Mouse (Mus musculus): ENCODE measurements at regions not wholly inside any gene's neighbourhood (a gene's known extent, or its start where the extent isn't known, plus 50 kb on each side); places are given as distances from the start of the nearest gene placed in this dataset.

DNA sequence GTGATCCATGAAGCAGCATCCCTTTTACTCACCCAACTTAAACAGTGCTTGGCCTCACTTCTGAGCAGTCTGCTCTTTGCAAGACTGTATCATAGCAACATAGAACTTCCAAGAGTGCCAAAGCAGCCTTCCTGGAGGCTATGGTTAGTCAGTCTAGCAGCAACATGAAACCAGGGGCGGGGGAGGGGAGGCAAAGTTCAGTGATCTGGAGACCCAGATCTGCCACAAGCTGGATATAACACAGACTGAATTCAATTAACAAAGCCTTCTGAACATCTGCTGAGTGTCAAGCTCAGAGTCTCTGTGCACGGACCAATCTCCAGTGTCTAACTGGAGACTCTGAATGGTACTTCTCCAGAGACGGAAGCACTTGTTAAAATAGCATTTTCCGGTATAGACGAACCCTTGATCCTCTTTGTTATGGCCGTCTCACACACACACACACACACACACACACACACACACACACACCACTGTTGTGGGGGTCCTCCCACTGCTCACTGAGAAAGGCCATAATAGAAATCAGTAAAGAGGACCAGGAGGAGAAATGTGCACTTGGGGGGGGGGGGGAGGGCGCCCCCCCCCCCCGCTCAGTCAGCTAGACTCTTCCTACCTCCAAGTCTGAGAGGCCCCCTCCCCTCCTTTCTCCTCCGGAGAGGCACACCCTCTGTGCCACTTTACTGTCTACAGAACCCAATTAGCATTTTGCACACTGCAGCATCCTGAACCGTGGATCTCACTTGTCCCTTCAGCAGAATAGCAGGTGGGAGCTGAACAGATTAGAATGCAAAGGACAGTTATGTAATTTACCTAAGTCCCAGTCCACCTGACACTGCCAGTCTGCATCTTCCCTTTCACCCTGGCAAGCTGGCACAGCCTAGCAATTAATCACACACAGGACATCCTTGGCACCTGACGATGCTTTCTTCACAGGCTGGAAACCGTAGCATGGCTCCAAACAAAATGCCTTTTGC, 112.3 kb upstream of the Slc22a22 start:
- DNase-seq (ENCODE audit: extremely low read depth, low read depth, low spot score) = peak; percentile 4
- TF ChIP-seq POLR2A (IDR thresholded peaks at IDR 0.05; ENCODE audit: extremely low read depth, insufficient read depth, low read length) (no peak), CTCF (IDR thresholded peaks at IDR 0.05; ENCODE audit: low read depth, low read length) (no peak)
- Histone ChIP-seq H3K4me1 (ENCODE audit: control insufficient read depth, insufficient read depth, low read length) (no peaks in the 10 kb centered on the region), H3K4me3 (ENCODE audit: insufficient read depth, low read depth, low read length) (no peak overlapping the region), H3K36me3 (ENCODE audit: control insufficient read depth, insufficient read depth, low read length) (no peaks in the 10 kb centered on the region), H3K27ac (replicated peaks; ENCODE audit: insufficient read depth, low read depth, low read length) (no peak overlapping the region), H3K79me2 (ENCODE audit: control insufficient read depth, insufficient read depth, low read length) (no peaks in the 10 kb centered on the region), H3K9ac (ENCODE audit: low read depth, low read length) (no peak overlapping the region), H3K27me3 (ENCODE audit: control insufficient read depth, insufficient read depth, low read length) (no peaks in the 10 kb centered on the region; the same call in 1 of the 2 replicates)
- 70% methylated on average over 10 of the region's 12 CpGs for WGBS

DNA sequence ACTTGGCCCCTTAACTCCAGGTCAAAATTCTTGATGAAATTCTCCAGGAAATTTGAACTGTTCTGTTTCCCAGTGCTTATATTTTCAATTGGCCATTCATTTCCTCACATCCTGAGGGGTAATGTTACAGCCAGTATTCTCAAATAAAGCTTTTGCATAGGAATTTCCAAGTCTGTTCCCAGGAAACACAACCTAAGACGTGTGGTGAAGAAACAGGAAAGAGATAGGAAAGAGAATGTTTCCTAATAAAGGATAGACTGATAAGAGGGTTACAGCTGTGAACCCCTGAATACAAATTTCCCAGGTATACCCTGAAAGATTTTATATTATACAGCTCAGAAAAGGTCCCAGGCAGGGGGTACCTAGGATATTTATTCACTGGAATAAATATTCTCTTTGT, 108.0 kb upstream of the Slc22a22 start:
- Histone ChIP-seq H3K4me3 (ENCODE audit: insufficient read depth, low read depth, low read length) (no peak overlapping the region), H3K27ac (replicated peaks; ENCODE audit: insufficient read depth, low read depth, low read length) (no peak overlapping the region), H3K79me2 (ENCODE audit: control insufficient read depth, insufficient read depth, low read length) (no peaks in the 10 kb centered on the region), H3K36me3 (ENCODE audit: control insufficient read depth, insufficient read depth, low read length) (no peaks in the 10 kb centered on the region), H3K4me1 (ENCODE audit: control insufficient read depth, insufficient read depth, low read length) (no peaks in the 10 kb centered on the region), H3K27me3 (ENCODE audit: control insufficient read depth, insufficient read depth, low read length) (no peaks in the 10 kb centered on the region; the same call in 1 of the 2 replicates), H3K9ac (ENCODE audit: low read depth, low read length) (no peak overlapping the region)
- no peak for DNase-seq (ENCODE audit: extremely low read depth, low read depth, low spot score)
- 58% methylated on average over 1 of the region's 1 CpGs for WGBS
- no peak for TF ChIP-seq CTCF (IDR thresholded peaks at IDR 0.05; ENCODE audit: low read depth, low read length)
- TF ChIP-seq POLR2A (IDR thresholded peaks at IDR 0.05; ENCODE audit: extremely low read depth, insufficient read depth, low read length) = no peak

DNA sequence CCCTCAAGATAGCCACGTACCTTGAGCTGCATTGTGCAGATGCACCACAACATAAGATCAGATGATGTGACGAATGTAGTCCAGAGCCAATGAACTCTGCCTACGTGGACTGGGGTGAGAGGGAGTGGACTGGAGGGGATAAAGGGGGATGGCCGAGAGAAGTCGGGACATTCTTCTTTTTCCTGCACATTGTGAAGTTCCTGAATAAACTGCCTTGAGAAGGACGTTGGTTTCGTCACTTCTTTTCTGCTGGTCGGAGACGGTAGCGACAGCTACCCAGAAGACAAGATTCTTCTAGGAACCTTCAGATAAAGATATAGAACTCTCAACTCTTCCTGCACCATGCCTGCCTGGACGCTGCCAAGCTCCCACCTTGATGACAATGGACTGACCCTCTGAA, 107.1 kb upstream of the Slc22a22 start:
- H3K9ac ChIP-seq (ENCODE audit: low read depth, low read length) = no peak overlapping the region
- H3K4me3 ChIP-seq (ENCODE audit: insufficient read depth, low read depth, low read length) = no peak overlapping the region
- H3K27ac ChIP-seq (replicated peaks; ENCODE audit: insufficient read depth, low read depth, low read length) = no peak overlapping the region
- no peaks in the 10 kb centered on the region for H3K4me1 ChIP-seq (ENCODE audit: control insufficient read depth, insufficient read depth, low read length)
- no peak for DNase-seq (ENCODE audit: extremely low read depth, low read depth, low spot score)
- WGBS = 85% methylated on average over 11 of the region's 11 CpGs
- no peaks in the 10 kb centered on the region for H3K36me3 ChIP-seq (ENCODE audit: control insufficient read depth, insufficient read depth, low read length)
- H3K79me2 ChIP-seq (ENCODE audit: control insufficient read depth, insufficient read depth, low read length) = no peaks in the 10 kb centered on the region
- no peaks in the 10 kb centered on the region; the same call in 1 of the 2 replicates for H3K27me3 ChIP-seq (ENCODE audit: control insufficient read depth, insufficient read depth, low read length)
- no peak for TF ChIP-seq POLR2A (IDR thresholded peaks at IDR 0.05; ENCODE audit: extremely low read depth, insufficient read depth, low read length)
- TF ChIP-seq CTCF (IDR thresholded peaks at IDR 0.05; ENCODE audit: low read depth, low read length) = no peak

- H3K27me3 ChIP-seq (ENCODE audit: control insufficient read depth, insufficient read depth, low read length) = no peaks in the 10 kb centered on the region
- no peaks in the 10 kb centered on the region for H3K4me1 ChIP-seq (ENCODE audit: control insufficient read depth, insufficient read depth, low read length)
- no peak overlapping the region for H3K4me3 ChIP-seq (ENCODE audit: insufficient read depth, low read depth, low read length)
- no peaks in the 10 kb centered on the region for H3K36me3 ChIP-seq (ENCODE audit: control insufficient read depth, insufficient read depth, low read length)
- H3K9ac ChIP-seq (ENCODE audit: low read depth, low read length) = no peak overlapping the region
- DNase-seq (ENCODE audit: extremely low read depth, low read depth, low spot score) = no peak
- H3K79me2 ChIP-seq (ENCODE audit: control insufficient read depth, insufficient read depth, low read length) = no peaks in the 10 kb centered on the region
- no peak overlapping the region for H3K27ac ChIP-seq (replicated peaks; ENCODE audit: insufficient read depth, low read depth, low read length)
- TF ChIP-seq CTCF (IDR thresholded peaks at IDR 0.05; ENCODE audit: low read depth, low read length) (no peak), POLR2A (IDR thresholded peaks at IDR 0.05; ENCODE audit: extremely low read depth, insufficient read depth, low read length) (no peak)
Measured at GRCm38 (mm10) chr15:57581266-57581665, 103.8 kb upstream of the Slc22a22 start.

- no peaks in the 10 kb centered on the region for H3K27me3 ChIP-seq (ENCODE audit: control insufficient read depth, insufficient read depth, low read length)
- H3K27ac ChIP-seq (replicated peaks; ENCODE audit: insufficient read depth, low read depth, low read length) = no peak overlapping the region
- no peaks in the 10 kb centered on the region for H3K4me1 ChIP-seq (ENCODE audit: control insufficient read depth, insufficient read depth, low read length)
- no peaks in the 10 kb centered on the region for H3K36me3 ChIP-seq (ENCODE audit: control insufficient read depth, insufficient read depth, low read length)
- H3K9ac ChIP-seq (ENCODE audit: low read depth, low read length) = no peak overlapping the region
- WGBS = 52% methylated on average over 2 of the region's 2 CpGs
- TF ChIP-seq CTCF (IDR thresholded peaks at IDR 0.05; ENCODE audit: low read depth, low read length) (no peak), POLR2A (IDR thresholded peaks at IDR 0.05; ENCODE audit: extremely low read depth, insufficient read depth, low read length) (no peak)
- H3K79me2 ChIP-seq (ENCODE audit: control insufficient read depth, insufficient read depth, low read length) = no peaks in the 10 kb centered on the region
- H3K4me3 ChIP-seq (ENCODE audit: insufficient read depth, low read depth, low read length) = no peak overlapping the region
- DNase-seq (ENCODE audit: extremely low read depth, low read depth, low spot score) = no peak
Measured at GRCm38 (mm10) chr15:57578794-57579193, 101.4 kb upstream of the Slc22a22 start.

- WGBS = 32% methylated on average over 2 of the region's 2 CpGs
- no peak overlapping the region for H3K9ac ChIP-seq (ENCODE audit: low read depth, low read length)
- no peaks in the 10 kb centered on the region for H3K79me2 ChIP-seq (ENCODE audit: control insufficient read depth, insufficient read depth, low read length)
- H3K36me3 ChIP-seq (ENCODE audit: control insufficient read depth, insufficient read depth, low read length) = no peaks in the 10 kb centered on the region
- TF ChIP-seq POLR2A (IDR thresholded peaks at IDR 0.05; ENCODE audit: extremely low read depth, insufficient read depth, low read length) (no peak), CTCF (IDR thresholded peaks at IDR 0.05; ENCODE audit: low read depth, low read length) (no peak)
- no peak overlapping the region for H3K27ac ChIP-seq (replicated peaks; ENCODE audit: insufficient read depth, low read depth, low read length)
- no peak overlapping the region for H3K4me3 ChIP-seq (ENCODE audit: insufficient read depth, low read depth, low read length)
- no peaks in the 10 kb centered on the region for H3K4me1 ChIP-seq (ENCODE audit: control insufficient read depth, insufficient read depth, low read length)
- DNase-seq (ENCODE audit: extremely low read depth, low read depth, low spot score) = no peak
- H3K27me3 ChIP-seq (ENCODE audit: control insufficient read depth, insufficient read depth, low read length) = no peaks in the 10 kb centered on the region
Measured at GRCm38 (mm10) chr15:57574080-57574618, 96.7 kb upstream of the Slc22a22 start.

Measured in liver, adult 2 months (tissue).